Comparison of ENCODE assay signal across 23 mouse cellular contexts in the genomic region with DNA sequence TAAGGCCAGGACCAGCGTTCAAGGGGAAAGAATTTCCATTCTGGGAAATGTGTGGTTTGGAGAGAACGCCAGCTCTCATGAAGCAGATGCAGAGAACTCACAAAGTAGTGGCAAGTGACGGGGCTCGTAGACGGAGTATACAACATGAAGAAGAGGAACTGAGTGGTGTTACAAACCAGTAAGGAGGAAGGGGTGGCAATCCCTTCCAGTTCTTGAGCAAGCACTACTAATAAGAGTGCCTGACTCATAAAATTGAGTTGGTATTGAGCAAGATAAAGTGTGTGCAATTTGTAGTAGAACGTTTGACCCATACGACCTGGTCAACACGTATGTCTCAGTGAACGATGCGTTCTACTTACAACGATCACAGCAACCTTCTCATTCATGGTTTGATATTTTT. TPM values are rescaled to one million over a fixed set of nuclear protein-coding genes. Genes with fewer than 3 reads are reported as not detected.
DNase-seq lines count a peak whose midpoint lies in the region; ATAC-seq and TF ChIP-seq lines count a peak whose summit lies in the region.
"Had no signal": no experiment of that assay in that cellular context is flagged by ENCODE, and none has a peak within 500 bp of the region (broad histone marks: within the 10 kb centered on the region; RNA-seq: fewer than 3 reads in every experiment).

No protein-coding gene starts in this region.

- no peak overlapping the region for H3K4me3 ChIP-seq in forebrain, embryonic 11.5 days (ENCODE audit: low read depth, low read length)
- H3K4me3 ChIP-seq in forebrain, embryonic 14.5 days (ENCODE audit: low read depth, low read length), result no peak overlapping the region
- H3K4me3 ChIP-seq in lung, postnatal 0 days (ENCODE audit: low read depth, low read length), result no peak overlapping the region
- H3K4me3 ChIP-seq: embryonic facial prominence, embryonic 12.5 days; forebrain, embryonic 12.5 days; heart, adult 2 months; hindbrain, embryonic 13.5 days; kidney, embryonic 15.5 days; limb, embryonic 15.5 days; lung, embryonic 15.5 days; midbrain, embryonic 12.5 days had no signal

- H3K27me3 ChIP-seq in forebrain, embryonic 11.5 days (ENCODE audit: control insufficient read depth, insufficient read depth, low read length), result no peaks in the 10 kb centered on the region
- no peaks in the 10 kb centered on the region for H3K27me3 ChIP-seq in forebrain, embryonic 14.5 days (replicated peaks; ENCODE audit: control insufficient read depth, insufficient read depth, low read length)
- H3K27me3 ChIP-seq in lung, postnatal 0 days (replicated peaks; ENCODE audit: insufficient read depth, low read length), result no peaks in the 10 kb centered on the region
- H3K27me3 ChIP-seq: embryonic facial prominence, embryonic 12.5 days; kidney, embryonic 15.5 days; limb, embryonic 15.5 days; lung, embryonic 15.5 days had no signal

- no peak for TF ChIP-seq EP300 in lung, postnatal 0 days (IDR thresholded peaks at IDR 0.05)

- H3K27ac ChIP-seq in forebrain, embryonic 11.5 days (ENCODE audit: low read depth, low read length), result no peak overlapping the region
- no peak overlapping the region for H3K27ac ChIP-seq in forebrain, embryonic 14.5 days (ENCODE audit: low read depth, low read length)
- H3K27ac ChIP-seq in lung, postnatal 0 days (ENCODE audit: low read length), result no peak overlapping the region
- H3K27ac ChIP-seq: embryonic facial prominence, embryonic 12.5 days; forebrain, embryonic 12.5 days; heart, adult 2 months; hindbrain, embryonic 13.5 days; kidney, embryonic 15.5 days; limb, embryonic 15.5 days; lung, embryonic 15.5 days; midbrain, embryonic 12.5 days had no signal

- DNase-seq in forebrain, embryonic 11.5 days (ENCODE audit: low spot score), result peak; percentile 29
- DNase-seq in forebrain, embryonic 14.5 days (ENCODE audit: low spot score), result no peak
- DNase-seq in lung, postnatal 0 days (ENCODE audit: low spot score), result peak; percentile 69
- no peak for DNase-seq in lung, postnatal 4 days
- no peak for DNase-seq in thymus, postnatal 10 days (ENCODE audit: low spot score in 2 of 2)
- DNase-seq in frontal cortex, postnatal 25 days (ENCODE audit: low spot score in 2 of 2), result no peak
- DNase-seq: adrenal gland, postnatal 14 days; cerebellum, adult 9-11 months; gastrocnemius, postnatal 10 days; heart, adult 2 months; kidney, adult 11 months; kidney, postnatal 36 days; right cerebral cortex, postnatal 25 days; spleen, adult 18-20 months had no signal

- no peak overlapping the region for H3K9ac ChIP-seq in forebrain, embryonic 11.5 days (ENCODE audit: low read length)
- H3K9ac ChIP-seq in forebrain, embryonic 14.5 days (ENCODE audit: low read length), result no peak overlapping the region
- no peak overlapping the region for H3K9ac ChIP-seq in lung, postnatal 0 days (replicated peaks; ENCODE audit: low read depth)
- H3K9ac ChIP-seq: embryonic facial prominence, embryonic 12.5 days; forebrain, embryonic 12.5 days; hindbrain, embryonic 13.5 days; kidney, embryonic 15.5 days; limb, embryonic 15.5 days; lung, embryonic 15.5 days; midbrain, embryonic 12.5 days had no signal

- ATAC-seq in forebrain, embryonic 11.5 days (replicated peaks; ENCODE audit: low FRiP score), result no peak
- no peak for ATAC-seq in forebrain, embryonic 14.5 days
- ATAC-seq in lung, postnatal 0 days, result peak; percentile 66
- peak; percentile 99 for ATAC-seq in granulocyte monocyte progenitor cell, adult 5-6 weeks (replicated peaks; ENCODE audit: poor library complexity, severe bottlenecking)
- ATAC-seq in megakaryocyte progenitor cell, adult 5-6 weeks (replicated peaks; ENCODE audit: poor library complexity), result peak; percentile 99

- no peaks in the 10 kb centered on the region for H3K9me3 ChIP-seq in forebrain, embryonic 11.5 days (ENCODE audit: control insufficient read depth, low read length)
- no peaks in the 10 kb centered on the region for H3K9me3 ChIP-seq in forebrain, embryonic 14.5 days (replicated peaks; ENCODE audit: control insufficient read depth, low read length)
- no peaks in the 10 kb centered on the region for H3K9me3 ChIP-seq in lung, postnatal 0 days (ENCODE audit: low read length)
- H3K9me3 ChIP-seq: embryonic facial prominence, embryonic 12.5 days; forebrain, embryonic 12.5 days; hindbrain, embryonic 13.5 days; kidney, embryonic 15.5 days; limb, embryonic 15.5 days; lung, embryonic 15.5 days; midbrain, embryonic 12.5 days had no signal

- TF ChIP-seq CTCF in lung, postnatal 0 days (IDR thresholded peaks at IDR 0.05), result no peak

- WGBS in forebrain, embryonic 11.5 days, result 87% methylated on average over 11 of the region's 11 CpGs
- WGBS in forebrain, embryonic 14.5 days, result 91% methylated on average over 11 of the region's 11 CpGs
- WGBS in lung, postnatal 0 days, result 69% methylated on average over 11 of the region's 11 CpGs

- H3K4me2 ChIP-seq in forebrain, embryonic 11.5 days (ENCODE audit: low read depth, low read length, severe bottlenecking), result no peak overlapping the region
- H3K4me2 ChIP-seq in forebrain, embryonic 14.5 days (ENCODE audit: low read length), result no peak overlapping the region
- no peak overlapping the region for H3K4me2 ChIP-seq in lung, postnatal 0 days (replicated peaks; ENCODE audit: low read depth, low read length)
- H3K4me2 ChIP-seq: embryonic facial prominence, embryonic 12.5 days; forebrain, embryonic 12.5 days; hindbrain, embryonic 13.5 days; kidney, embryonic 15.5 days; limb, embryonic 15.5 days; lung, embryonic 15.5 days; midbrain, embryonic 12.5 days had no signal

- no peaks in the 10 kb centered on the region for H3K4me1 ChIP-seq in forebrain, embryonic 11.5 days (replicated peaks; ENCODE audit: control insufficient read depth, insufficient read depth, low read length)
- H3K4me1 ChIP-seq in forebrain, embryonic 14.5 days (ENCODE audit: control insufficient read depth, insufficient read depth, low read length), result no peaks in the 10 kb centered on the region
- H3K4me1 ChIP-seq in lung, postnatal 0 days (ENCODE audit: insufficient read depth, low read depth, low read length), result no peaks in the 10 kb centered on the region
- H3K4me1 ChIP-seq: embryonic facial prominence, embryonic 12.5 days; forebrain, embryonic 12.5 days; hindbrain, embryonic 13.5 days; kidney, embryonic 15.5 days; limb, embryonic 15.5 days; lung, embryonic 15.5 days; midbrain, embryonic 12.5 days had no signal

- H3K36me3 ChIP-seq in forebrain, embryonic 11.5 days (ENCODE audit: control insufficient read depth, insufficient read depth, low read length), result no peaks in the 10 kb centered on the region
- H3K36me3 ChIP-seq in forebrain, embryonic 14.5 days (ENCODE audit: control insufficient read depth, insufficient read depth, low read length), result no peaks in the 10 kb centered on the region
- H3K36me3 ChIP-seq in lung, postnatal 0 days (ENCODE audit: insufficient read depth, low read length), result no peaks in the 10 kb centered on the region
- H3K36me3 ChIP-seq: embryonic facial prominence, embryonic 12.5 days; forebrain, embryonic 12.5 days; hindbrain, embryonic 13.5 days; kidney, embryonic 15.5 days; limb, embryonic 15.5 days; lung, embryonic 15.5 days; midbrain, embryonic 12.5 days had no signal

RNA-seq across cellular contexts. Expression of a gene that starts 11.2 kb away (rescaled TPM):
- 0.80 and 1.3 TPM in 2 replicates for polyA plus RNA-seq in forebrain, embryonic 11.5 days (2014; fragmentation: Nextera tagmentation; extraction: Ambion mirVana)
- polyA plus RNA-seq in forebrain, embryonic 14.5 days (2014; fragmentation: Nextera tagmentation; extraction: Ambion mirVana), result 0.93 and 1.1 TPM in 2 replicates
- polyA plus RNA-seq in lung, postnatal 0 days (2015; fragmentation: Nextera tagmentation; extraction: Ambion mirVana), result 0.76 and 0.82 TPM in 2 replicates
- total RNA-seq in granulocyte monocyte progenitor cell, adult 5-6 weeks (2014; fragmentation: Nextera tagmentation), result 10.5 and 16.1 TPM in 2 replicates
- 14.9 and 19.7 TPM in 2 replicates for total RNA-seq in granulocyte monocyte progenitor cell, adult 5-6 weeks (2017)
- total RNA-seq in megakaryocyte progenitor cell, adult 5-6 weeks (2015), result 7.1 and 10.3 TPM in 2 replicates
- total RNA-seq in megakaryocyte progenitor cell, adult 5-6 weeks (2017), result 13.6 and 19.1 TPM in 2 replicates

RNA-seq across cellular contexts. Expression of a gene that starts 20.5 kb away (rescaled TPM):
- 2.9 and 3.2 TPM in 2 replicates for polyA plus RNA-seq in forebrain, embryonic 11.5 days (2014; fragmentation: Nextera tagmentation; extraction: Ambion mirVana)
- 6.2 and 6.7 TPM in 2 replicates for polyA plus RNA-seq in forebrain, embryonic 14.5 days (2014; fragmentation: Nextera tagmentation; extraction: Ambion mirVana)
- 6.3 and 7.1 TPM in 2 replicates for polyA plus RNA-seq in lung, postnatal 0 days (2015; fragmentation: Nextera tagmentation; extraction: Ambion mirVana)
- 49.4 and 52.3 TPM in 2 replicates for total RNA-seq in granulocyte monocyte progenitor cell, adult 5-6 weeks (2014; fragmentation: Nextera tagmentation)
- total RNA-seq in granulocyte monocyte progenitor cell, adult 5-6 weeks (2017), result 51.3 and 53.6 TPM in 2 replicates
- 56.4 and 60.7 TPM in 2 replicates for total RNA-seq in megakaryocyte progenitor cell, adult 5-6 weeks (2015)
- total RNA-seq in megakaryocyte progenitor cell, adult 5-6 weeks (2017), result 53.6 and 57.0 TPM in 2 replicates

Comparison
In these comparisons a context has a peak if more than half of its experiments do, and no peak if none do; other contexts are left out.
1. DNase-seq: peak in forebrain, embryonic 11.5 days (single experiment) and lung, postnatal 0 days (single experiment); none in forebrain, embryonic 14.5 days (single experiment), lung, postnatal 4 days (0 of 2), thymus, postnatal 10 days (0 of 2) and frontal cortex, postnatal 25 days (0 of 2).
2. ATAC-seq: peak in lung, postnatal 0 days (single experiment), granulocyte monocyte progenitor cell, adult 5-6 weeks (single experiment) and megakaryocyte progenitor cell, adult 5-6 weeks (single experiment); none in forebrain, embryonic 11.5 days (single experiment) and forebrain, embryonic 14.5 days (single experiment).